Mouse (Mus musculus) olfactory bulb, adult 2 months (tissue): ENCODE measurements around the gene Pdxdc1. TPM values are rescaled to one million over a fixed set of nuclear protein-coding genes. Genes with fewer than 3 reads are reported as not detected.

Experiments used
- H3K27ac ChIP-seq: fragments of 200-500 bp; 2 replicates; pipeline ENCODE4 v1.5.1; 2012; ENCODE audit warnings: low read depth, low read length; ENCODE audit not compliant: insufficient read depth
- H3K4me1 ChIP-seq: fragments of 200-500 bp; 2 replicates; pipeline ENCODE4 v1.6.1; 2012; ENCODE audit warnings: low read length; ENCODE audit not compliant: control insufficient read depth, insufficient read depth
- H3K4me3 ChIP-seq: fragments of 200-500 bp; 2 replicates; pipeline ENCODE4 v1.5.1; 2012; ENCODE audit warnings: mild to moderate bottlenecking, low read depth, low read length, moderate library complexity; ENCODE audit not compliant: insufficient read depth
- CTCF ChIP-seq: fragments of 200-500 bp; IDR thresholded peaks from 2 replicates; pipeline ENCODE4 v1.5.1; 2012; ENCODE audit warnings: low read depth, mild to moderate bottlenecking, low read length, moderate library complexity; ENCODE audit not compliant: insufficient read depth
- POLR2A ChIP-seq: fragments of 200-500 bp; IDR thresholded peaks from 2 replicates; pipeline ENCODE4 v1.6.1; 2012; ENCODE audit warnings: mild to moderate bottlenecking, low read depth, low read length, moderate library complexity; ENCODE audit not compliant: insufficient read depth
- WGBS: fragments of 180-500 bp; shearing (Covaris S2); methylation state at CpG from one replicate; pipeline ENCODE4 v1.1.7; 2018; 5-methylcytosine and 5-hydroxymethylcytosine counted together
- polyA plus RNA-seq: library from polyadenylated mRNA; stranded (reverse); fragments of >200 nt; gene quantifications from 2 replicates; pipeline ENCODE4 v1.2.4, GENCODE M21; 2012; ENCODE audit warnings: low replicate concordance; ENCODE audit not compliant: missing spikeins, insufficient read depth, insufficient read length

Pdxdc1 gene
- polyA plus RNA-seq, 1 experiment, result not detected

DNA sequence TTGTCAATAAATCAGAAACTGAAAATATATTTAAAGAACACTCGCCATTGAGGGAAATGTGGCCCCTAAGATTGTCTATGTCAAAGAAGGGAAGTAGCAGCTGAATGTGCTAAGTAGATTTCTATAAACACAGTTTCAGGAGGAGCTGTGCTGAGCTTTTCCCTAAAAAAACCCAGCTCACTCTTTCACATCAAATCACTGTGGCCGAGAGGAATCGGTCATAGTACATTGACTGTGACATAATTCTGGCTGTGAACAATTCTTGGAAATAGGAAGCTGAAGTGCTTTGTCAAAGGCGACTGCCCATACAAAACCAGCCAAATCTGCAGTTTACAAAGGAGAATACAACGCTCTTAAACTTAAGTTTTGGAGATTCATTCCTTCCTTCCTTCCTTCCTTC is 36.3 kb downstream of the Pdxdc1 start:
- WGBS, result 82% methylated on average over 5 of the region's 5 CpGs
- TF ChIP-seq CTCF (no peak), POLR2A (no peak)
- H3K4me1 ChIP-seq, result peaks cover 5% of the 10 kb centered on the region; the same call in 1 of the 2 replicates
- no peak overlapping the region for H3K4me3 ChIP-seq
- no peak overlapping the region for H3K27ac ChIP-seq

DNA sequence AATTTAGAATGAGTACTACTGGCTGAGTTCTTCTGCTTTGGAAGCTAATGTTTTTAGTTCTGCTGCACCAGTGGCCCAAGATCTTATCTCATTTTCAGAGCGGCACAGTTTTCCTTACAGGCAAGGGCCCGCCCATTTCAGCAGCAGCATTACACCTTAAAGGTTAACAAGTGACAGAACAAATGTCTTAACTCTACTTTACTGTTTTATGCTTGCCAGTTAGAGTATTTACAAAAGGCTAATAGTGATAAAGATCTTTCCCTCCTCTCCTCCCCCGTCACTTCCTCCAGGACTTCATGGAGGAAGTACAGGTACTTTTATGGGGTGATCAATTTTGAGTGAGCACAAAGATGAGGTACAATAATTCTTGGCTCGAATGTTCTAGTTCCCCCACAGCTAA is 36.9 kb downstream of the Pdxdc1 start:
- TF ChIP-seq POLR2A (no peak), CTCF (no peak)
- H3K27ac ChIP-seq, result no peak overlapping the region
- no peak overlapping the region for H3K4me3 ChIP-seq
- 91% methylated on average over 4 of the region's 4 CpGs for WGBS
- H3K4me1 ChIP-seq, result peaks cover 5% of the 10 kb centered on the region; the same call in 1 of the 2 replicates

DNA sequence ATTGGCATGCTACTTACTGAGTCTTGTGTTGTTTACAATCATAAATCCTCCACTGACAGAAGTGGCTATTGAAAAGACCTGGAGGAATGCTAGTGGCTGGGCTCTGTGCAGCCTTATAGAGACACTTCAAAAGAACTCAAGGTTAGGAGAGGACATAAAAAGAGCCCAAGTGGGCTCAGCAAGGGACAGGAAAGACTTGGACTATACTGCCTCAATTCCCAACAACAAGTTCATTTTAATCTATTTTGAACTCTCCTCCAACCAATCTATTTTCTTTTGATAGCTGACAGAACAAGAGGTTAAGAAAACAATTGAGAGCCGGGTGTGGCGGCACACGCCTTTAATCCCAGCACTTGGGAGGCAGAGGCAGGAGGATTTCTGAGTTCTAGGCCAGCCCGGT is 49.0 kb downstream of the Pdxdc1 start:
- TF ChIP-seq POLR2A (no peak), CTCF (no peak)
- 98% methylated on average over 4 of the region's 4 CpGs for WGBS
- H3K4me1 ChIP-seq, result no peaks in the 10 kb centered on the region
- no peak overlapping the region for H3K27ac ChIP-seq
- H3K4me3 ChIP-seq, result no peak overlapping the region

DNA sequence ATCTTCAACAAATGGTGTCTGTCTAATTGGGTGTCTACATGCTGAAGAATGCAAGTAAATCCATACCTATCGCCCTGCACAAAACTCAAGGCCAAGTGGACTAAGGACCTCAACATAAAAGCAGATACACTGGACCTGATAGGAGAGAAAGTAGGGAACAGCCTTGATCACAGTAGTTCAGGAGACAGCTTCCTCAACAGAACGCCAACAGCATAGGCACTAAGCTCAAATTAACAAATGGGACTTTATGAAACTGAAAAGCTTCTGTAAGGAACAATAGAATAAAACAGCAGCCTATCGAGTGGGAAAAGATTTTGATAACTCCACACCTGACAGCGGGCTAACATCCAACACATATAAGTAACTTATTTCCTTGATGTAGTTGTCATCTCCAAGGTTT is 51.5 kb downstream of the Pdxdc1 start:
- 94% methylated on average over 4 of the region's 4 CpGs for WGBS

DNA sequence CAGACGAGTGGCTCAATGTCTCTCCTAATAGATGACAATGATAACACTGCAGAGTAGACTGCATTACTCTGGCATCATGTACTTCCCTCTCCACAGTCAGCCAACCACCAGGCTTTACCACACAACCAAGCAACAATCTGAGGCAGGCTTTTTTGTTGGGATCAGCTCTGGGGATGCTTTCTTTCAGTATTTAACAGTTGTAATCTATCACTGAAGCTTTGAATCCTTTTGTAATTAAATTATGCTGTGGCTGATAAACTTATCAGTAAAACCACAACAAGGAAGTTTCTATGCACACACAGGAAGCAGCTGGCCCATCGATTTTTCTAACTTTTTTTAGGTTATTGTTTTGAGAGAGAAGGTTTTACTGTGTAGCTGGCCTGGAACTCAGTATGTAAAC is 54.6 kb downstream of the Pdxdc1 start:
- H3K4me3 ChIP-seq, result no peak overlapping the region
- H3K27ac ChIP-seq, result no peak overlapping the region
- no peaks in the 10 kb centered on the region for H3K4me1 ChIP-seq
- 80% methylated on average over 2 of the region's 2 CpGs for WGBS
- TF ChIP-seq POLR2A (no peak), CTCF (no peak)

More for the DNA sequence above, 51.5 kb downstream of the Pdxdc1 start:
- H3K27ac ChIP-seq, result no peak overlapping the region
- H3K4me1 ChIP-seq, result no peaks in the 10 kb centered on the region
- TF ChIP-seq POLR2A (no peak), CTCF (no peak)
- no peak overlapping the region for H3K4me3 ChIP-seq

DNA sequence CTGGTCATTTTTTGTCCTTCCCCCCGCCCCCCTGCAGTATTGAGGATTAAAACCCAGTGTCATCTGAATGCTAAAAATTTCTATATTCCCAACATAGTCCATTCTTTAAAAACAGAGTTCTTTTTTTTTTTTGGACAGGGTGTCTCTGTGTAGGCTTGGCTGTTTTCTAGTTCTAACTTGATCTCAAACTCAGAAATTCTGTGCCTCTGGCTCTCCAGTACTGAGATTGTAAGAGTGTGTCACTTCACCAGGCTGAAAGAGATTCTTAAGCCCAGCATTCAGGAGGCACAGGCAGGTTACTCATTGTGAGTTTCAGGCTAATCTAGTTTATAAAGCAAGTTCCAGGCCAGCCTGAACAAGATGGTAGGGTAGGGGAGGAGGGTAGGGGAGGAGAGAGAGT is 56.3 kb downstream of the Pdxdc1 start:
- H3K4me1 ChIP-seq, result no peaks in the 10 kb centered on the region
- 97% methylated on average over 1 of the region's 1 CpGs for whole genome bisulfite sequencing
- TF ChIP-seq CTCF, result no peak
- no peak for TF ChIP-seq POLR2A
- no peak overlapping the region for H3K4me3 ChIP-seq
- H3K27ac ChIP-seq, result no peak overlapping the region

DNA sequence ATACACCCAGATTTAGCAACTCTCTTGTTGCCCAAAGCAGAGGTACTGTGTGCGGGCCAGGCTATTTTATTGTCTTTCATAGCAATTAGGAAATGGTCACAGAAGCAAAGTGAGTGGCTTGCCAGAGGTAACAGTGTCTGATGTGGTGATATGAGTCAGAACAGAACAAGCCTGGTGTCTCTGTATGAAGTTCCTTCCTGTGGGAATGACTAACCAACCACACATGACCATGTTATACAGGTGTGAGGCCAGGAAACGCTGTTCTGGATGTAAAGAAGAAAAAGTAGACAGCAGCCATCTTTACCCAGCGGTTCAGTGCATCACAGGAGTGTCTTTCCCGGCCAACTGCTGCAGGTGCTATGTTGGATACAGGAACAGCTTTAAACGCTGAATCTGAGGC is 57.9 kb downstream of the Pdxdc1 start:
- H3K27ac ChIP-seq, result no peak overlapping the region
- WGBS, result 94% methylated on average over 5 of the region's 5 CpGs
- no peaks in the 10 kb centered on the region for H3K4me1 ChIP-seq
- H3K4me3 ChIP-seq, result no peak overlapping the region
- TF ChIP-seq POLR2A, result no peak
- TF ChIP-seq CTCF, result no peak

DNA sequence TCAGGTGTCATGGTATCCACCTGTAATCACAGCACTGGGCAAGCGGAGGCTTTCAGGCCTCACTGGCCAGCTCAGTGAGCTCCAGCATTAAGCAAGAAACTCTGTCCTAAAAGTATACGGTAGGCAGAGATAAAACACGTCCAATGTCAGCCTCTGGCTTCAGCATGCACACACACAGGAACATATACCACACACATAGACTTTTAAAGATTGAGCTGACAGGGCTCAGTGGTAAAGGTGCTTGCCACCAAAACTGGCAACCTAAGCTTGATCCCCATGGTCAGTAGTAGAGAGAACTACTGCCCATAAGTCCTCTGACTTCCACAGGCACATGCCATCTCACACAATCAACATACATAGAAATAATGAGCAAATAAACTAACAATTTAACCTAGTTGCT is 62.0 kb downstream of the Pdxdc1 start:
- H3K4me1 ChIP-seq, result no peaks in the 10 kb centered on the region
- TF ChIP-seq POLR2A, result no peak
- TF ChIP-seq CTCF, result no peak
- WGBS, result 90% methylated on average over 3 of the region's 3 CpGs
- no peak overlapping the region for H3K27ac ChIP-seq
- H3K4me3 ChIP-seq, result no peak overlapping the region

DNA sequence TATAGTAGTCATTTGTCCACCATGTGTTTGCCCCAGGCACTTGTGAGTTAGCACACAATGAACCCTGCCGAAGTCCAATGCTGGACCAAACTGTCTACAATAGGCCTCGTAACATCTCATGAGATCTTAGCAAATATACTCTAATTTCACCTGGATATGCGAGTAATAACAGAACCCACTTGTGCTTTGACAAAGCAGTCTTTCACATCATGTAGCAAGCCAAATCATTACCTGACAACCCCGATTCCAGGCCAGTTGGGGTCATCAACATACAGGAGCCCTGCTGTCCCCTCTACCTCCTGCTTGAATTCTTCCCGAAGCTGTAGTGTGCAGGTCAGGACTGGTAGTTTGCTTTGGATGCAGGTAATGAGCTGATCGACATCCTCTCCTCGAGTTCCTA is 62.9 kb downstream of the Pdxdc1 start:
- no peaks in the 10 kb centered on the region for H3K4me1 ChIP-seq
- 88% methylated on average over 7 of the region's 7 CpGs for WGBS
- no peak overlapping the region for H3K4me3 ChIP-seq
- no peak for TF ChIP-seq CTCF
- TF ChIP-seq POLR2A, result no peak
- H3K27ac ChIP-seq, result no peak overlapping the region

DNA sequence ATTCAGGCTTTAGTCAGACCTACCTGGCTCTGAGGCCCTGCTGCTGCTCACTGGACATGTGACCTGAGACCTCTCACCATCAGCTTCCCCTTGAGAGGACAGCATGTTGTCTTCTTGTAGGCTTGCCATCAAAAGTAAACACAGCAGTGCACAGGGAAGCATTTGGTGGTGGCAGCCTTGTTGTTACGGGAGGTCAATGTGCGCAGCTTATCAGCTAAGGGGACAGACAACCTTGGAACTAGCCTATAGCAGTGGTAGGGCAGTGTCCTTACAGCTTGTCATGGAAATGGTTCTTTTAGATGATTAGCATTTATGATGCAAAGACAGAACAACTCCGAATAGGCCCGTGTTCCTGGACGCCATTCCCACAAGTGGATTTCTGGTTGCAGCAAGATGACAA is 68.5 kb downstream of the Pdxdc1 start:
- 95% methylated on average over 5 of the region's 5 CpGs for WGBS
- TF ChIP-seq POLR2A, result no peak
- no peak for TF ChIP-seq CTCF
- Histone ChIP-seq H3K27ac (no peak overlapping the region), H3K4me3 (no peak overlapping the region), H3K4me1 (no peaks in the 10 kb centered on the region)
